Mouse (Mus musculus) urinary bladder, postnatal 36 days (tissue): ENCODE data around the gene Ptk7.

ENCODE experiments used
- DNase-seq, 2 experiments: peaks; one replicate each; pipeline ENCODE4 v3.0.0; 2022; ENCODE audit warnings: low spot score in 2 of 2, mixed read lengths in 1 of 2

Gene Ptk7

GRCm38 (mm10) chr17:46521963-46522668 lies 107.2 kb downstream of the Ptk7 start:
- DNase-seq, result no peak

- DNase-seq, result no peak
These were observed 108.1 kb downstream of the Ptk7 start for GRCm38 (mm10) chr17:46521174-46521573.

DNA sequence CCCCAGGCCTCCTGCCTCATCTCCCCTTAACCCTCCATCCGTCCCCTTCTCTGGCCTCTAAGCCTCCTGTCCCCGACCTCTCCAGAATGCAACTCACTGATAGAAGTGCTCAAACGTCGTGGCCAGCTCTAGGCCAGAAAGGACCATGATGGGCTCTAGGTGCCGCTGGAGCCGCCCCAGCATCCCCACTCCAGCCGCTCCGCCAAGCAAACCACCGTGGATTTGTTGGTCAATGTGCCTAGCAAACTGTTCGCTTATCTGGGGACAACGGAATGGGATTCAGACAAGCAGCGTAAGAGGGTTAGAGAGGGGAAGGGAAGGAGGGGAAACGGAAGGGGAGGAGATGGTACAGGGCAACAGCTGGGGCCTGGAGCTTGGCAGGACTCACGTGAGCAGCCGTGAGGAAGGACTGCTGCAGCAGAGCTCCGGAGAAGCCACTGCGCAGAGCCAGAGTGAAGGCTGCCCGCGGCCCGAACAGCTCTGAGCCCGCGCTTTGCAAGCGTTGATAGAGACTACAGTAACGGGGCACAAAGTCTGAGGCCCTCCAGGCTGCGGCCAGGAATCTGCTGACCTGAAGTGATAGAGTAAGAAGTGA lies 108.8 kb downstream of the Ptk7 start:
- no peak for DNase-seq

GRCm38 (mm10) chr17:46519971-46520370 lies 109.3 kb downstream of the Ptk7 start:
- DNase-seq, result no peak
